Mouse (Mus musculus) lung, postnatal 0 days (tissue): Measurements from ENCODE around the gene Ttc7.

Experiments used
- CTCF ChIP-seq: IDR thresholded peaks from 2 replicates; pipeline ENCODE4 v1.5.1; 2016; ENCODE audit warnings: antibody characterized with exemption, mild to moderate bottlenecking
- EP300 ChIP-seq: IDR thresholded peaks from 2 replicates; pipeline ENCODE4 v1.6.1; 2016; ENCODE audit warnings: antibody characterized with exemption, mild to moderate bottlenecking, control low read depth

DNA sequence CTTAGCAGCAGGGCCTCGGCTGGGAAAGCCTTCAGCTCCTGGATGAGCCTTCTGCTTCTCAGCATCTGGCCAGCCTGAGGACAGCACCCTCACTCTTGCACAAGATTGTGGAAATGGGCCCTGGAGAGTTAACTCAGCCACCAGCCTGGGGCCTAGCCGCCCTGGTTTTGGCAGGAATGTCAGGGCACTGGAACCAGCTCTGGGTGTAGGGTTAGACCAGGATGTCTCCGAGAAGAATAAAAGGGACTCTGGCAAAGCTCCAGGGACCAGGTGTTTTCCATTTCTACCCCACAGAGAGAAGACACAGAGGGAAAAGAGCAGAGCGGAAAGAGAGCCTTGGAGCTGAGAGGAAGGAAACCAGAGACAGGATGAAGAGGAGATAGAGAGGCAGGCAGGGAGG, 84.5 kb downstream of the Ttc7 start:
- TF ChIP-seq CTCF (no peak), EP300 (no peak)
